Mouse (Mus musculus) liver (tissue): Measurements from ENCODE around the gene Klk13.
"Not testable (repeated sequence)": the region's sequence is repeated elsewhere in the genome, so short reads cannot be mapped to it uniquely, and the experiment has no call there.

Experiments
- DNase-seq: peaks from one replicate; pipeline ENCODE4 v3.0.0-alpha.2; 2020; ENCODE audit warnings: mixed read lengths

Gene Klk13

GRCm38 (mm10) chr7:43712267-43712666, at the start of gene Klk13:
TSS of gene Klk13 (plus strand) at chr7:43712567.
- DNase-seq: no peak

DNA sequence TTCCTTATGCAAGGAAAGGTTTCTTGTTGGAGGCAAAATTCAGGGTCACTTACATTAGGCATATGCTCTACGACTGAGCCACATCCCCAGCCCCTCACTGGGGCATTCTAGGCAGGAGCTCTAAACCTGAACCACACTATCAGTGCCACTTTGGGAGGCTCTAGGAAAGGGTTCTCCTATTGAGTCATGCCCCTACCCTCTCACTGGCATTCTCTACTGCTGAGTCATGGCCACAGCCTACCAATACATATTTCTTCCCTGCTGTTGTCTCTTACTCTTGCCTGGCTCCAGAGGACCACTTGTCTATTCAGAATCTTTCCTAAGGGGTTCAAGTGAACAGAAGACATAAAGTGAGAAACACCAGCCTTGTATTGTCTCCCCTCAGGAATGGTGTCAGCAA, 49.6 kb upstream of the Klk13 start:
- no peak for DNase-seq

DNA sequence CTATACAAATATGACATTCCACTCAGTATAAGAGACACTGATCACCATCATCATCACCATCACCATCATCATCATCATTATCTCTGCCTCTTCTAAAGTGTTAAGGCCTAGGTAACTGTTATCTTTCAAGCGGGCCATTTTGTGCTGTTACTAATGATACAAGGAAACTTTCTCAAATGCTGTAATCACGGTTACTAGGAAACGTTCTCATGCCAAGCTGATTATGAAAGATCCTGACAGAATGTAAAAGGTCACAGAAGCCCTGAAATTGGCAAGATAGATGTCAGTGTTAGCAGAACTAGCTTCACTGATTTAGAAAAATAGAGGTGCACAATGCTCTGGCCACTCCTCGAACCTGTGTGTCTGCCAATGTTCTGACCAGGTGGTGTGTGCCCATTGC, 45.1 kb upstream of the Klk13 start:
- not testable (repeated sequence) for DNase-seq

DNA sequence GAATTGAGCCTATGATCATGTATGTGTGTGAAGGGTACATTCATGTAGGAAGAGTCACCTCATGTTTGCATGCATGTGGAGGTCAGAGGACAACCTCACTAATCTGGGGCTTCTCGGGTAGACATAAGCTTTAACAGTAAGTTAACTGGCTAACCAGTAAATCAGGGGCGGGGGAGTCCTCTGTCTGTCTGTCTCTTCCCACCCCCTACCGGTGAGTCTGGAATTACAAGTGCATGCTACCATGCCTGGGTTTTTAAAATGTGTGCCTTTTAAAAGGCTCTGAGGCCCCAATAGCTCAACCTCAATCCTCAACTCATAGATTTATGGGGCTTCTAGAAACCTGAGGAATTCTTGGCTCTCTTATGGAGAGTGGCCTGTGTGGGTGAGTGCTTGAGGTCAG, 43.8 kb upstream of the Klk13 start:
- peak; percentile 34 for DNase-seq

- no peak for DNase-seq
Observed at GRCm38 (mm10) chr7:43671064-43671808, 41.1 kb upstream of the Klk13 start.

DNA sequence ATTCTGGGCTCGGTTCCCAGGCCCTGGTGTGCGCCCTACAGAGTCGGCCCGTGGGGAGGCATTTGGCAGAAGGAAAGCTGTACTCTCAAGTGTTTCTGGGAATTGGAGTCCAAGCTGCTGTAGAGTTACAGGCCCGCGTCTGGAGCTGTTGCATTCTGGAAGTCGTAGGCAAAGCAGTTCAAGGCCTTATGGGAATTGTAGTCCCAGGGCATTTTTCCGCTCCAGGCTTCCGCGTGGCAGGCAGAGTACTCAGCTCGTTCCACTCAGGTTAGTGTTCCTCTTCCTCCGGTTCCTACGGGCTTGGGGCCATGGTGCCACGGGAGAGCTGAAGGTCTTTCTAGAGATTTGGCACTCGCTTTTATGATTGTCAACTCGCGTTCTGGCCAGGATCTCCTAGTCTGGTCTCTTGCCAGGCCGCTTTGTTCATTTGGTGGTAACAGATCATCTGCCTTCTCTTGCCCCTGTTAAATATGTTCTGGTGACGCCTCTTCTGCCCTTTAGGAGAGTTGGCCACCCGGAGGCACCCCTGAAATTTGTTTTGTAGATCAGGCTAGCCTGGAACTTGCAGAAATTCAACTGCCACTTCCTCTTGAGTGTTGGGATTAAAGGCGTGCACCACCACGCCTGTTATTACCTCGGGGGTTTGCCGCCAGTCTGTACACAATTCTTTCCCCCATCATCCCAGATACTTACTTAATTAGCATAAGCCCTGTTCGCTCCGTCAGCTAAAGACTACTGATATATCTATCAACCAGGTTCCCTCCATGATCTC, 40.4 kb upstream of the Klk13 start, which contains the start of gene Ctu1:
TSS of gene Ctu1 (plus strand) at position 208 of the 772 bp plus-strand sequence.
- peak; percentile 83 for DNase-seq

- DNase-seq: no peak
Observed at GRCm38 (mm10) chr7:43672581-43673260, 39.6 kb upstream of the Klk13 start.

DNA sequence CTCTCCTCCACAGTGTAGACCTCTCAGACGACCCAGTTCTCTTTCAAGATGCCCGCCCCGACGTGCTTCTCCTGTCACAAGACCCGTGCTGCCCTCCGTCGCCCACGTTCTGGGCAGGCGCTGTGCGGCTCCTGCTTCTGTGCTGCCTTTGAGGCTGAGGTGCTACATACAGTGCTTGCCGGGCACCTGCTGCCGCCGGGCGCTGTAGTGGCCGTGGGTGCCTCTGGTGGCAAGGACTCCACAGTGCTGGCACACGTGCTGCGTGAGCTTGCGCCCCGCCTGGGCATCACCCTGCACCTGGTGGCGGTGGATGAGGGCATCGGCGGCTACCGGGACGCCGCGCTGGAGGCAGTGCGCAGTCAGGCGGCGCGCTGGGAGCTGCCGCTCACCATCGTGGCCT, 37.3 kb upstream of the Klk13 start:
- DNase-seq: no peak

DNA sequence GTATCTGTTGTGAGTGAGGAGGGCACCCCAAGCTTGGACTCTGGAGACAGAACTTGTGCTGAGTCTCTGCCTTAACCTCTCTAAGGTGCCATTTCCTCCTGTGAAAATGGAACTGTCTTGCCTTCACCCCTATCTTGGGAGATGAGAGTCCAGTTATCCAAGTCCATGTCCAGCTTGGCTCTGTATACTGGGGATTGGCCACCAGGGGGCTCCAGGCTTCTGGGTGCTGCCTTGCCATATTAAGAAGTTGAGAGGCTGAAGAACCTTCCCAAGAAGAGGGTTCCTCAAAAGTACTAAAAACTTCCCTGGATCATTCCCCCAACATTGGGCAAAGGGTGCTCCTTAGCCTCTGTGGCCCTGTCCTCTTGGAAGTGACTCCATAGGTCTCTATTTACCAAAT, 33.9 kb upstream of the Klk13 start:
- DNase-seq: no peak

DNA sequence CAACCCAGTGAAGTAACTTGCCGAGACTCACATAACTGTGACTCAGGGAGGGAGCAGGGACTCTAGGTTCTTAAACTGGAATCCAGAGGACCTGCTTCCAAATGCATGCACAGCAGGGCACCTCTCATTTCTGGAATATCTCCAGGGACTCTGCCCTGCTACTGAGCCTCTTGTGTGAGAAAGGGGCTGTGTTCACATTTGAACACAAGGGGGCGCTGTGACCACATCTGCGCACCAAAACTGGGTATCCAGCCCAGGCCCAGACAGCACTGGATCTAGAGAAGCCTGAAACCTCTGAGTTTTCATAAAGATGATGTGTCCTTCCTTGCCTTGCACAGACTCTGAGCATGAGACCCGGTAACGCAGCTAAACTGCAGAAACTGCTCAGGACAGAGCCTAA, 31.4 kb upstream of the Klk13 start:
- DNase-seq: peak; percentile 58

DNA sequence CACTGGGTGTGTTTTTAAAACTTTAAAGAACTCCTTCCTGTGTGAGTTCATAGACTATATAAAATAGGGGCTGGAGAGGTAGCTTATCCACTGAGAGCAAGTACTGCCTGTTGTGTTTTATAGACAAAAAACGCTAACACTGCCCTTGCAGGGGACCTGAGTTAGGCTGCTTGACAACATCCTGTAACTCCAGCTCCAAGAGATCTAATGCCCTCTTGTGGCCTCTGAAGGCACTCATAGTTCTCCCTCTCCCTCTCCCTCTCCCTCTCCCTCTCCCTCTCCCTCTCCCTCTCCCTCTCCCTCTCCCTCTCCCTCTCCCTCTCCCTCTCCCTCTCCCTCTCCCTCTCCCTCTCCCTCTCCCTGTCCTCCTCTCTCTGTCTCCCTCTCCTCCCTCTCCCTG, 29.9 kb upstream of the Klk13 start:
- DNase-seq: not testable (repeated sequence)

- DNase-seq: no peak
Observed at GRCm38 (mm10) chr7:43685088-43685487, 27.3 kb upstream of the Klk13 start.

DNA sequence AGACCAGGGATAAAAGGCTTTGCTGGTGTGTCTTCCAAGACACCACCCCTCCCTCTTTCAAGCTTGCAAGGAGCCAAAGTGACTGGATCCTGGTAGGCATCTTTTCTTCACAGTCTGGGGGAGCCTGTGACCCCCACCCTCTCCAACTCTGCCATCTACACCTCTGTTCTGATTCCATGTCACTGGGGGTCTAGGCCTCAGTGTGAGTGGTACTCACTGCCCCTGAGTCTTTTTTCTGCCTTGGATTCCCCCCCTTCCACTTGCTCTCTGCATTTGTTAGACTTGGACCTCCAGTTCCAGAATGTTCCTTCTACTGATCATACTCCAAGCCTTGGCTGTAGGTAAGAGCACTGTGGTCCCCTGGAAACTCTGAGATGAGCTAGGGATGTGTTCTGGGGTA, 22.2 kb upstream of the Klk13 start, which contains the start of gene Klk14:
TSS of gene Klk14 (plus strand) at position 301 of the 400 bp plus-strand sequence.
- no peak for DNase-seq

DNA sequence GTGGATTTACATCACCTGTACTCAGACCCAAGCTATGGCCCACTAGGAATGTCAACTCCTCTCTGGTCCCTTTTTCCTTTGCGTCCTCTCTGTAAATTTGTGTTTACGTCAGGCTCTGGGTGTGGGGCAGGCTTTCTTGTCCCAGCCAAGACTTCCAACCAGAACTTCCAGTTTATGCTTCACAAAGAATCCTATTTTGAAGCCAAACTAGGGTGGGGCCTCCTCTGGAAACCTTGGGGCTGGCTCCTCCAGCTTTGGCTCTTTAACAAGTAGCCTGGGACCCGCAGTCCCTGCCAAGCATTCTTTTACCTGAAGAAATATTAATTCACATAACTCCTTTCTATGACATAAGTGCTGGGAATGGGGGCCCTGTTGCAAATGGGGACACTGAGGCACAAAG, 2.3 kb upstream of the Klk13 start:
- no peak for DNase-seq

DNA sequence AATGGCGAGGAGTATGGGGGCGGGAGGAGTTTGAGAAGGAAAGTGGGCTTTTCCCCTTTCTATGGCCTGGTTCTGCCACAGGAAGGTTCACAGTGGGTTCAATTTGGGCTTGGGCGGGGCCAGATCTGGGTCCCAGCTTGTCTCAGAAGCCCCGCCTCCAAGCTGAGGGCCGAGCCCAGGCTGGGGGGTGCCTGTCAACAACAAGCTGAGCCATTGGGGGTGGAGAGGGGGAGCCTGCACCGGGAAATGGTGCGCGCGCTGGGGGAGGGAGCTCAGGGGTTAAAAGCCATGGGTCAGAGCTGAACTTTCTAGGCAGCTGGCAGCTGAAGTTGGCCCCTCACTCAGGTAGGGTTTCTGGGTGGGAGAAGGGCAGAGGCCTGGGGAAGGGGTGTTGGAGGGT, 550 bp downstream of the Klk13 start:
- no peak for DNase-seq

GRCm38 (mm10) chr7:43713741-43714351, 1.5 kb downstream of the Klk13 start:
- no peak for DNase-seq

GRCm38 (mm10) chr7:43747788-43748187, 35.4 kb downstream of the Klk13 start:
- DNase-seq: no peak

GRCm38 (mm10) chr7:43752806-43753205, 40.4 kb downstream of the Klk13 start:
- DNase-seq: no peak

GRCm38 (mm10) chr7:43766484-43766883, 54.1 kb downstream of the Klk13 start:
- no peak for DNase-seq

GRCm38 (mm10) chr7:43768597-43768996, 56.2 kb downstream of the Klk13 start, which contains the start of gene Klk12:
TSS of gene Klk12 (plus strand) at chr7:43768897.
- DNase-seq: no peak

DNA sequence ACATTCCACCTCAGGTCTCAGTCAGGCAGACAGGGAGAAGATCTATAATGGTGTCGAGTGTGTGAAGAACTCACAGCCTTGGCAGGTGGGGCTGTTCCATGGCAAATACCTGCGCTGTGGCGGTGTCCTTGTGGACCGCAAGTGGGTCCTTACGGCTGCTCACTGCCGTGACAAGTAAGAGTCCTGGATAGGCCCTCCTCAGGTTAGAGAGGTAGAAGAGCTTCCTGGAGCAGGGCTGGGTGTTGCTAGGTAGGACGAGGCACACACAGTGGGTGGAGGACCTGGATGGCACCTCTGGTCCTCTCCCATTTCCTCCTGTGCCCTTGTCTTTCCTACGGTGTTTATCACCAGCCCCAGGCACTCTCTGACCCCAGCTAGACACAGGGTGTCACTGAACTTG, 57.3 kb downstream of the Klk13 start:
- DNase-seq: no peak

DNA sequence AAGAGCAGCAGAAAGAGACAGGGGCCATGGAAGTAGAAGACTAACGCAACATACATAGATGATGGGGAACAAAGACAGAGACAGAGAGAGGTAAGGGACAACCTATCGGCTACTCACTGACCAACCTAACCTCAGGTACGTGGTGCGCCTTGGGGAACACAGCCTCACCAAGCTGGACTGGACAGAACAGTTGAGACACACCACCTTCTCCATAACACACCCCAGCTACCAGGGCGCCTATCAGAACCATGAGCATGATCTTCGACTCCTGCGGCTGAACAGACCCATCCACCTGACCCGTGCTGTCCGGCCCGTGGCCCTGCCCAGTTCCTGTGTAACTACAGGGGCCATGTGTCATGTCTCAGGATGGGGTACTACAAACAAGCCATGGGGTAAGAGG, 58.3 kb downstream of the Klk13 start:
- DNase-seq: no peak

DNA sequence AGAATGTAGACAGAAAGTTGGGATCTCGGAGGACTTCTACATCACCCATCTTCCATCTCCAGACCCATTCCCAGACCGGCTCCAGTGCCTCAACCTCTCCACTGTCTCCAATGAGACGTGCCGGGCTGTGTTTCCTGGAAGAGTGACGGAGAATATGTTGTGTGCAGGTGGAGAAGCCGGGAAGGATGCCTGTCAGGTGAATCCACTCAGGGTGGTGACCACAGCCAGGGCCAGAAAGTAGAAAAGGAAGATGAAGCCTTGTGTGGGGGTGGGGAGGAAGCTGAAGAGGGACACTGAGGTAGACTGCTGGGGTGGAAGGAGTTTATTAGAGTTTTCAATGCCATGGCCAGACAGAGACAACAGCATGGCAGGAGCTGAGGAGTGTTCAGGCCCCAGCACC, 59.5 kb downstream of the Klk13 start:
- DNase-seq: no peak
